Mouse (Mus musculus): Measurements from ENCODE around the gene Bcl2l14. TPM values are rescaled to one million over a fixed set of nuclear protein-coding genes. Genes with fewer than 3 reads are reported as not detected.

Bcl2l14 gene
- polyA plus RNA-seq (2014; fragmentation: Nextera tagmentation; extraction: Ambion mirVana), result 2.9 and 3.1 TPM in 2 replicates

DNA sequence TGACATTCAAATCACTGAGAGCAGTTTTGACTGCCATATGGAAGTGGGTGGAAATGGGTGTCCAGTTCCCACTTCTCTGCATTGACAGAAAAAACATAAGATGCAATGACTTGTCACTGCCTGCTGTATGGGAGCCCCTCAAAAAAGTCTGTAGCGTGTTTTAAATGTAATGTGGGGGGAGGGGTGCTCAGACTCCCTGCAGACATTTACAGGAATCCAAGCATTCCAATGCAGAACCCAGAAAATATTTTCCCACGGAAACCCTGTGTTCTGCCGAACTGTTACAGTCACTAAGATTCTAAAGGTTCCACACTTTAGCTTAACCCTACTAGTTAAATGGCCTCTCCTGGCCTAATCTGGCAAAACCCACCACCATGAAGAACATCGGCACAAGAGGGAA is at the start of gene Bcl2l14:
TSS of gene Bcl2l14 (plus strand) at position 301 of the 400 bp plus-strand sequence.
- Histone ChIP-seq H3K27ac (ENCODE audit: low read depth) (no peak within 1 kb of the TSS), H3K36me3 (ENCODE audit: control insufficient read depth, insufficient read depth, low read length) (no peaks in the 10 kb centered on the region), H3K9ac (ENCODE audit: low read length) (no peak within 1 kb of the TSS), H3K4me3 (ENCODE audit: low read depth, low read length) (no peak within 1 kb of the TSS), H3K27me3 (replicated peaks; ENCODE audit: control insufficient read depth, insufficient read depth, low read length) (no peaks in the 10 kb centered on the region), H3K9me3 (ENCODE audit: control insufficient read depth, low read length) (no peaks in the 10 kb centered on the region), H3K4me2 (ENCODE audit: low read length) (no peak within 1 kb of the TSS), H3K4me1 (replicated peaks; ENCODE audit: control insufficient read depth, insufficient read depth, low read length) (no peaks in the 10 kb centered on the region)
- no peak for ATAC-seq (replicated peaks; ENCODE audit: low FRiP score, low TSS enrichment, low read depth)
- no peak for DNase-seq (ENCODE audit: low spot score)
- 79% methylated on average over 4 of the region's 4 CpGs for WGBS

DNA sequence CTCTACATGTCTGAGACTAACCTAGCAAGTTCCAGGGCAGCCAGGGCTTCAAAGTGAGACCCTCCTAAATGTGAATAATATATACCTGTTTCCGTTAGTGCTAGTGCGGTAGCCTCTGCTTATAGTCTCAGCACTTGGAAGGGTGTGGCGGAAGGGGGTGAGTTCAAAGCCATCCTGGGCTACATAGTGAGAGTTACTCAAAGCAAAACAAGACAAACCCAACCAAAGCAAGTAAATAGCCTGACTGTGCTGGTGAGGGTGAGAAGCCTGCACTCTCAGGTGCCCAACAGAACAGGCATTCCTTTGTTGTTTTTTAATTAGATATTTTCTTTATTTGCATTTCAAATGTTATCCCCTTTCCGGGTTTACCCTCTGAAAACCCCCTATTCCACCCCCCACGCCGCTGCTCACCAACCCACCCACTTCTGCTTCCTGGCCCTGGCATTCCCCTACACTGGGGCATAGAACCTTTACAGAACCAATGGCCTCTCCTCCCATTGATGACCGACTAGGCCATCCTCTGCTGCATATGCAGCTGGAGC is 47.5 kb upstream of the Bcl2l14 start:
- H3K9me3 ChIP-seq (ENCODE audit: control insufficient read depth, low read length), result no peaks in the 10 kb centered on the region
- H3K9ac ChIP-seq (ENCODE audit: low read length), result no peak overlapping the region
- H3K4me1 ChIP-seq (replicated peaks; ENCODE audit: control insufficient read depth, insufficient read depth, low read length), result no peaks in the 10 kb centered on the region
- no peaks in the 10 kb centered on the region for H3K27me3 ChIP-seq (replicated peaks; ENCODE audit: control insufficient read depth, insufficient read depth, low read length)
- H3K4me3 ChIP-seq (ENCODE audit: low read depth, low read length), result no peak overlapping the region
- no peak overlapping the region for H3K4me2 ChIP-seq (ENCODE audit: low read length)
- DNase-seq (ENCODE audit: low spot score), result no peak
- WGBS, result 92% methylated on average over 7 of the region's 7 CpGs
- no peak overlapping the region for H3K27ac ChIP-seq (ENCODE audit: low read depth)
- no peak for ATAC-seq (replicated peaks; ENCODE audit: low FRiP score, low TSS enrichment, low read depth)
- H3K36me3 ChIP-seq (ENCODE audit: control insufficient read depth, insufficient read depth, low read length), result no peaks in the 10 kb centered on the region

DNA sequence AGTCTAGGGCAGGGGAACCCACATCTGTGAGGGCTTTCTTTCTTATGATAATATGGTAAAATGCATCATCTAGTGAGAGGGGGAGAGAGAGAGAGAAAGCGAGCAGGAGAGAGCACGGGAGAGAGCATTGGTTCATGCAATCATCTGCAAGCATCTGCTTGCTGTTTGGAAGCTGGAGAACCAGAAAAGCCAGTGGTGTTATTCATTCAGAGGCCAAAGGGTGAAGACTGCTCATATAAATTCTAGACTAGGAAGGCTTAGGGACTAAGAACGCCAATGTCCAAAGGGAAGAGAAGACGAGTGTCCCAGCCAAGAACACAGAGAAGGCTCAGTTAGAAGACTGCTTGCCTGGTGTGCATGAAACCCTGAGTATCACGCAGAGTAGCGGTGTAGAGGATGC is 43.2 kb upstream of the Bcl2l14 start:
- WGBS, result 88% methylated on average over 6 of the region's 6 CpGs
- H3K4me3 ChIP-seq (ENCODE audit: low read depth, low read length), result no peak overlapping the region
- H3K4me1 ChIP-seq (replicated peaks; ENCODE audit: control insufficient read depth, insufficient read depth, low read length), result no peaks in the 10 kb centered on the region
- no peak overlapping the region for H3K4me2 ChIP-seq (ENCODE audit: low read length)
- H3K9ac ChIP-seq (ENCODE audit: low read length), result no peak overlapping the region
- no peak for DNase-seq (ENCODE audit: low spot score)
- no peaks in the 10 kb centered on the region for H3K9me3 ChIP-seq (ENCODE audit: control insufficient read depth, low read length)
- H3K36me3 ChIP-seq (ENCODE audit: control insufficient read depth, insufficient read depth, low read length), result no peaks in the 10 kb centered on the region
- ATAC-seq (replicated peaks; ENCODE audit: low FRiP score, low TSS enrichment, low read depth), result no peak
- H3K27ac ChIP-seq (ENCODE audit: low read depth), result no peak overlapping the region
- H3K27me3 ChIP-seq (replicated peaks; ENCODE audit: control insufficient read depth, insufficient read depth, low read length), result no peaks in the 10 kb centered on the region

DNA sequence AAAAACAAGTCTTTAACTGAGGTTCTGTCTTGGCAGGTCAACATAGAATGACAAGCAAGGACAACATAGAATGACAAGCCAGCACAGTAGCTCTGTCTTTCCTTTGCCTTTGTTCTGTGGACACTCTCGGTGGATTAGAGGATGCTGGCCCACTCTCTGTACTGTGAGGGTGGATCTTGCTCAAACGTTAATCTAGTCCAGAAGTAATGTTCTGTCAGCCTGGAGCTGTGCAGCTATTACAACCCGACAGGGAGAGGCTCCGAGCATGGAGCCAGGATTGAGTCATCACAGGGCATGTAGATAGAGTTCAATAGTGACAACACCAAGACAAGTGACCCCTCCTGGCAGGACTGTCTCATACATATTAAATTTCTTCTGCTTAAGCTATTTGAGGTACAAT is 42.4 kb upstream of the Bcl2l14 start:
- Histone ChIP-seq H3K4me1 (replicated peaks; ENCODE audit: control insufficient read depth, insufficient read depth, low read length) (no peaks in the 10 kb centered on the region), H3K27me3 (replicated peaks; ENCODE audit: control insufficient read depth, insufficient read depth, low read length) (no peaks in the 10 kb centered on the region), H3K4me2 (ENCODE audit: low read length) (no peak overlapping the region), H3K36me3 (ENCODE audit: control insufficient read depth, insufficient read depth, low read length) (no peaks in the 10 kb centered on the region), H3K27ac (ENCODE audit: low read depth) (no peak overlapping the region), H3K4me3 (ENCODE audit: low read depth, low read length) (no peak overlapping the region), H3K9ac (ENCODE audit: low read length) (no peak overlapping the region), H3K9me3 (ENCODE audit: control insufficient read depth, low read length) (no peaks in the 10 kb centered on the region)
- ATAC-seq (replicated peaks; ENCODE audit: low FRiP score, low TSS enrichment, low read depth) (no peak), DNase-seq (ENCODE audit: low spot score) (no peak)
- WGBS, result 82% methylated on average over 4 of the region's 4 CpGs

DNA sequence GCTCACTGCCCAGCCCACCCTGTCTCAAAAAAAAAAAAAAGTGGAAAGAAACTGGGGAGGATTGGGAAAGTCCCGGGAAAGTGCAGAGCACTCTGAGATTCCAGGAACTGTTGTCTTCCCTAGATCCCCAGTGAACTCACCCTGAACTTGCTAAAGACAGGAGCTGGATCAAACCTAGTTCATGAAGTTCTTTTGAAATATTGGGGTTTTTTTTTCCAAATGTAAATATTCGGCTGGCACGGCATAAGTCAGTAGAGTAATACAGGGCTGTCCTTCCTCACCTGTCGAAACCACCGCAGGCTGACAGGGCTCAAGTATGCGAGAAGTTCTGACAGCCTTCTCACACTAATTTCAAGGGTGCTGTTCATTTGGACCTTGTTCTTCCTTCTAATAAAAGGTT is 38.5 kb upstream of the Bcl2l14 start:
- Histone ChIP-seq H3K27ac (ENCODE audit: low read depth) (no peak overlapping the region), H3K27me3 (replicated peaks; ENCODE audit: control insufficient read depth, insufficient read depth, low read length) (no peaks in the 10 kb centered on the region), H3K9me3 (ENCODE audit: control insufficient read depth, low read length) (no peaks in the 10 kb centered on the region), H3K9ac (ENCODE audit: low read length) (no peak overlapping the region), H3K4me3 (ENCODE audit: low read depth, low read length) (no peak overlapping the region), H3K36me3 (ENCODE audit: control insufficient read depth, insufficient read depth, low read length) (no peaks in the 10 kb centered on the region), H3K4me1 (replicated peaks; ENCODE audit: control insufficient read depth, insufficient read depth, low read length) (no peaks in the 10 kb centered on the region), H3K4me2 (ENCODE audit: low read length) (no peak overlapping the region)
- WGBS, result 59% methylated on average over 6 of the region's 6 CpGs
- ATAC-seq (replicated peaks; ENCODE audit: low FRiP score, low TSS enrichment, low read depth) (no peak), DNase-seq (ENCODE audit: low spot score) (no peak)

- H3K4me2 ChIP-seq (ENCODE audit: low read length), result no peak overlapping the region
- no peaks in the 10 kb centered on the region for H3K4me1 ChIP-seq (replicated peaks; ENCODE audit: control insufficient read depth, insufficient read depth, low read length)
- no peak overlapping the region for H3K9ac ChIP-seq (ENCODE audit: low read length)
- H3K4me3 ChIP-seq (ENCODE audit: low read depth, low read length), result no peak overlapping the region
- no peak overlapping the region for H3K27ac ChIP-seq (ENCODE audit: low read depth)
- H3K36me3 ChIP-seq (ENCODE audit: control insufficient read depth, insufficient read depth, low read length), result no peaks in the 10 kb centered on the region
- H3K27me3 ChIP-seq (replicated peaks; ENCODE audit: control insufficient read depth, insufficient read depth, low read length), result no peaks in the 10 kb centered on the region
- no peaks in the 10 kb centered on the region for H3K9me3 ChIP-seq (ENCODE audit: control insufficient read depth, low read length)
- WGBS, result 76% methylated on average over 4 of the region's 4 CpGs
- ATAC-seq (replicated peaks; ENCODE audit: low FRiP score, low TSS enrichment, low read depth) (no peak), DNase-seq (ENCODE audit: low spot score) (no peak)
Observed at GRCm38 (mm10) chr6:134360079-134360478, 36.0 kb upstream of the Bcl2l14 start.

DNA sequence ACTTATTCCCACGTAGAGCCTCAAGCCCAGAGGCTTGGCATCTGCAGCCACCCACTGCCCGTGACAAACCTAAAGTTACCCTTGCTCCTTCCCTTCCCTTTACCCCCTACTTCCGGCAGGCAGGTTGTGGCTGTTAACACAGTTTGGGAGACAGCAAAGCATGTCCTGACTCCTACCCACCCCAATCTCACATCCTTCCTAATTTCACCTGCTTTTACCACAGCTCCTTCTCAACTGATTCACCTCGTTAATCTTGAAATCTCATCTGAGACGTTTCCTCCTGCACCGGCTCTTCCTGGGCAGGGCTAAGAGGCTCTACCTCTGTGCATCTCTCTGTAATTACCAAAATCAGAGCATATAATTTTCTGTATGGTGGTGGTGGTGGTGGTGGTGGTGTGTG is 31.5 kb upstream of the Bcl2l14 start:
- Histone ChIP-seq H3K9ac (ENCODE audit: low read length) (no peak overlapping the region), H3K36me3 (ENCODE audit: control insufficient read depth, insufficient read depth, low read length) (no peaks in the 10 kb centered on the region), H3K4me3 (ENCODE audit: low read depth, low read length) (no peak overlapping the region), H3K27me3 (replicated peaks; ENCODE audit: control insufficient read depth, insufficient read depth, low read length) (no peaks in the 10 kb centered on the region), H3K4me1 (replicated peaks; ENCODE audit: control insufficient read depth, insufficient read depth, low read length) (no peaks in the 10 kb centered on the region), H3K4me2 (ENCODE audit: low read length) (no peak overlapping the region), H3K9me3 (ENCODE audit: control insufficient read depth, low read length) (no peaks in the 10 kb centered on the region), H3K27ac (ENCODE audit: low read depth) (no peak overlapping the region)
- DNase-seq (ENCODE audit: low spot score), result no peak
- 69% methylated on average over 6 of the region's 6 CpGs for WGBS
- ATAC-seq (replicated peaks; ENCODE audit: low FRiP score, low TSS enrichment, low read depth), result no peak

DNA sequence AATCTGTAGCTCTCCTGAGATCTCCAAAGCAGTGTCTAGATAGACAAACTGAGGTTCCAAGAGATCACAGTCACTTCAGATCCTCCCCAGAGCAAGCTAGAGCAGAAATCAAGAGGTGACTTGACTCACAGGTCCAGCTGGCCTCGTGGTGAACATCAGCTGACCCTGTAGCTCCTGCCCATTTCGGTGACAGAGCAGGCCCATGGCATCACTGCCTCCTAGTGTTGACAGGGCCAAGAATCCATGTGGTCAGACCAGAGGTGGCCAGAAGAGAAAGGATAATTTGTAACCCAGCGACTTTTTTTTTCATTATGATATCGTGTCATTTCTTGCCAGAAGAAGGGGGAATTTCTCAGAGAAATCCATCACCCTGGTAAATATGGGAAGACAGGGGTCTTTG is 30.2 kb upstream of the Bcl2l14 start:
- Histone ChIP-seq H3K9ac (ENCODE audit: low read length) (no peak overlapping the region), H3K4me2 (ENCODE audit: low read length) (no peak overlapping the region), H3K27ac (ENCODE audit: low read depth) (no peak overlapping the region), H3K9me3 (ENCODE audit: control insufficient read depth, low read length) (no peaks in the 10 kb centered on the region), H3K4me3 (ENCODE audit: low read depth, low read length) (no peak overlapping the region), H3K27me3 (replicated peaks; ENCODE audit: control insufficient read depth, insufficient read depth, low read length) (no peaks in the 10 kb centered on the region), H3K36me3 (ENCODE audit: control insufficient read depth, insufficient read depth, low read length) (no peaks in the 10 kb centered on the region), H3K4me1 (replicated peaks; ENCODE audit: control insufficient read depth, insufficient read depth, low read length) (no peaks in the 10 kb centered on the region)
- DNase-seq (ENCODE audit: low spot score) (no peak), ATAC-seq (replicated peaks; ENCODE audit: low FRiP score, low TSS enrichment, low read depth) (no peak)
- 76% methylated on average over 4 of the region's 4 CpGs for WGBS
